Comparison of ENCODE assay signal across 10 mouse cellular contexts in genomic region chr15:91319376-91319775, GRCm38 (mm10).
DNase-seq lines count a peak whose midpoint lies in the region; ATAC-seq and TF ChIP-seq lines count a peak whose summit lies in the region.
"Had no signal": no experiment of that assay in that cellular context is flagged by ENCODE, and none has a peak within 500 bp of the region (broad histone marks: within the 10 kb centered on the region; RNA-seq: fewer than 3 reads in every experiment).

No protein-coding gene starts in this region.

- 0 out of 2 replicates have a peak, but pooled peaks have one; percentile 33 for ATAC-seq in forebrain, embryonic 11.5 days (replicated peaks; ENCODE audit: low FRiP score)
- ATAC-seq in forebrain, embryonic 14.5 days, result no peak
- ATAC-seq: midbrain, embryonic 15.5 days had no signal

- H3K27ac ChIP-seq in forebrain, embryonic 11.5 days (ENCODE audit: low read depth, low read length), result no peak overlapping the region
- no peak overlapping the region for H3K27ac ChIP-seq in forebrain, embryonic 14.5 days (ENCODE audit: low read depth, low read length)
- no peak overlapping the region for H3K27ac ChIP-seq in layer of hippocampus, adult 2 months
- H3K27ac ChIP-seq in ES-Bruce4 (ENCODE audit: insufficient read depth, low read length), result no peak overlapping the region
- H3K27ac ChIP-seq: limb, embryonic 12.5 days; midbrain, embryonic 15.5 days had no signal

- no peak overlapping the region for H3K9ac ChIP-seq in forebrain, embryonic 11.5 days (ENCODE audit: low read length)
- H3K9ac ChIP-seq in forebrain, embryonic 14.5 days (ENCODE audit: low read length), result no peak overlapping the region
- no peak overlapping the region for H3K9ac ChIP-seq in ES-Bruce4 (ENCODE audit: low read depth, poor library complexity, severe bottlenecking)
- H3K9ac ChIP-seq: limb, embryonic 12.5 days; midbrain, embryonic 15.5 days had no signal

- no peak for TF ChIP-seq POLR2A in ES-Bruce4 (IDR thresholded peaks at IDR 0.05; ENCODE audit: insufficient read depth, low read length)
- TF ChIP-seq POLR2A in brain, embryonic 14.5 days (IDR thresholded peaks at IDR 0.05; ENCODE audit: borderline replicate concordance, extremely low read depth, insufficient read depth, insufficient read length, poor library complexity, severe bottlenecking), result no peak

- no peak for DNase-seq in forebrain, embryonic 11.5 days (ENCODE audit: low spot score)
- DNase-seq in forebrain, embryonic 14.5 days (ENCODE audit: low spot score), result no peak
- no peak for DNase-seq in layer of hippocampus, adult 2 months (ENCODE audit: low spot score in 2 of 2)
- DNase-seq in layer of hippocampus, adult 9-11 months, result no peak
- DNase-seq in brain, embryonic 14.5 days (ENCODE audit: low read depth), result no peak
- DNase-seq in spleen, adult 18-20 months, result no peak
- no peak for DNase-seq in right cerebral cortex, adult 2 months (ENCODE audit: low spot score in 2 of 2)

- TF ChIP-seq EP300 in ES-Bruce4 (IDR thresholded peaks at IDR 0.05; ENCODE audit: insufficient read depth, low read depth, low read length), result no peak

- H3K9me3 ChIP-seq in forebrain, embryonic 11.5 days (ENCODE audit: control insufficient read depth, low read length), result no peaks in the 10 kb centered on the region
- H3K9me3 ChIP-seq in forebrain, embryonic 14.5 days (replicated peaks; ENCODE audit: control insufficient read depth, low read length), result no peaks in the 10 kb centered on the region
- no peaks in the 10 kb centered on the region for H3K9me3 ChIP-seq in ES-Bruce4 (replicated peaks; ENCODE audit: control insufficient read depth, insufficient read depth, low read length, poor library complexity, severe bottlenecking)
- H3K9me3 ChIP-seq: limb, embryonic 12.5 days; midbrain, embryonic 15.5 days had no signal

- 64% methylated on average over 3 of the region's 3 CpGs for WGBS in forebrain, embryonic 11.5 days
- 70% methylated on average over 3 of the region's 3 CpGs for WGBS in forebrain, embryonic 14.5 days

- peak; percentile 74 for TF ChIP-seq CTCF in layer of hippocampus, adult 2 months (conservative IDR thresholded peaks at IDR 0.05)
- TF ChIP-seq CTCF in ES-Bruce4 (IDR thresholded peaks at IDR 0.05; ENCODE audit: low read depth, low read length), result peak; percentile 46
- peak; percentile 57 for TF ChIP-seq CTCF in brain, embryonic 14.5 days (IDR thresholded peaks at IDR 0.05; ENCODE audit: borderline replicate concordance, extremely low read depth, insufficient read depth, insufficient read length)

- H3K4me3 ChIP-seq in forebrain, embryonic 11.5 days (ENCODE audit: low read depth, low read length), result no peak overlapping the region
- no peak overlapping the region for H3K4me3 ChIP-seq in forebrain, embryonic 14.5 days (ENCODE audit: low read depth, low read length)
- no peak overlapping the region for H3K4me3 ChIP-seq in layer of hippocampus, adult 2 months
- H3K4me3 ChIP-seq in ES-Bruce4 (ENCODE audit: low read depth, low read length), result no peak overlapping the region
- H3K4me3 ChIP-seq: limb, embryonic 12.5 days; midbrain, embryonic 15.5 days had no signal

- no peaks in the 10 kb centered on the region for H3K36me3 ChIP-seq in forebrain, embryonic 11.5 days (ENCODE audit: control insufficient read depth, insufficient read depth, low read length)
- no peaks in the 10 kb centered on the region for H3K36me3 ChIP-seq in forebrain, embryonic 14.5 days (ENCODE audit: control insufficient read depth, insufficient read depth, low read length)
- H3K36me3 ChIP-seq in ES-Bruce4 (ENCODE audit: control insufficient read depth, insufficient read depth, low read length, poor library complexity, severe bottlenecking), result no peaks in the 10 kb centered on the region
- H3K36me3 ChIP-seq: limb, embryonic 12.5 days; midbrain, embryonic 15.5 days had no signal

- no peaks in the 10 kb centered on the region for H3K4me1 ChIP-seq in forebrain, embryonic 11.5 days (replicated peaks; ENCODE audit: control insufficient read depth, insufficient read depth, low read length)
- H3K4me1 ChIP-seq in forebrain, embryonic 14.5 days (ENCODE audit: control insufficient read depth, insufficient read depth, low read length), result no peaks in the 10 kb centered on the region; the same call in 1 of the 2 replicates
- H3K4me1 ChIP-seq in ES-Bruce4 (ENCODE audit: control insufficient read depth, insufficient read depth, low read length), result no peaks in the 10 kb centered on the region
- H3K4me1 ChIP-seq: midbrain, embryonic 15.5 days had no signal

- no peak overlapping the region for H3K4me2 ChIP-seq in forebrain, embryonic 11.5 days (ENCODE audit: low read depth, low read length, severe bottlenecking)
- H3K4me2 ChIP-seq in forebrain, embryonic 14.5 days (ENCODE audit: low read length), result no peak overlapping the region
- H3K4me2 ChIP-seq: limb, embryonic 12.5 days; midbrain, embryonic 15.5 days had no signal

- H3K27me3 ChIP-seq in forebrain, embryonic 11.5 days (ENCODE audit: control insufficient read depth, insufficient read depth, low read length), result no peaks in the 10 kb centered on the region
- H3K27me3 ChIP-seq in forebrain, embryonic 14.5 days (replicated peaks; ENCODE audit: control insufficient read depth, insufficient read depth, low read length), result no peaks in the 10 kb centered on the region
- H3K27me3 ChIP-seq in ES-Bruce4 (ENCODE audit: control insufficient read depth, insufficient read depth, low read length, poor library complexity, severe bottlenecking), result no peaks in the 10 kb centered on the region
- H3K27me3 ChIP-seq: limb, embryonic 12.5 days; midbrain, embryonic 15.5 days had no signal
